Mouse (Mus musculus) testis, postnatal 14 days (tissue): ENCODE results near the gene Fam171a1.
A peak's percentile ranks its signal among the peaks of the same experiment; 100 is the strongest.
"Not testable (repeated sequence)": the region's sequence is repeated elsewhere in the genome, so short reads cannot be mapped to it uniquely, and the experiment has no call there.

Experiments used
- DNase-seq: peaks from one replicate; pipeline ENCODE4 v3.0.0; 2021; ENCODE audit warnings: low spot score

The Fam171a1 gene

GRCm38 (mm10) chr2:3113866-3114265, at the start of gene Fam171a1:
Gene Fam171a1 (plus strand): TSS chr2:3114224.
- no peak for DNase-seq

GRCm38 (mm10) chr2:3069140-3069539, 44.9 kb upstream of the Fam171a1 start:
- no peak for DNase-seq

GRCm38 (mm10) chr2:3088361-3088760, 25.7 kb upstream of the Fam171a1 start:
- not testable (repeated sequence) for DNase-seq

- DNase-seq, result no peak
Observed at GRCm38 (mm10) chr2:3089274-3089673, 24.8 kb upstream of the Fam171a1 start.

GRCm38 (mm10) chr2:3096101-3096500, 17.9 kb upstream of the Fam171a1 start:
- no peak for DNase-seq

- no peak for DNase-seq
Observed at GRCm38 (mm10) chr2:3099971-3100370, 14.1 kb upstream of the Fam171a1 start.

GRCm38 (mm10) chr2:3101292-3101957, 12.6 kb upstream of the Fam171a1 start:
- DNase-seq, result no peak

GRCm38 (mm10) chr2:3102360-3102759, 11.7 kb upstream of the Fam171a1 start:
- DNase-seq, result no peak

- no peak for DNase-seq
Observed at GRCm38 (mm10) chr2:3107471-3107870, 6.6 kb upstream of the Fam171a1 start.

GRCm38 (mm10) chr2:3108431-3108830, 5.6 kb upstream of the Fam171a1 start:
- no peak for DNase-seq

GRCm38 (mm10) chr2:3108834-3109233, 5.2 kb upstream of the Fam171a1 start:
- no peak for DNase-seq

GRCm38 (mm10) chr2:3117855-3118202, 3.8 kb downstream of the Fam171a1 start:
- no peak for DNase-seq

GRCm38 (mm10) chr2:3118203-3118941, 4.3 kb downstream of the Fam171a1 start:
- peak; percentile 82 for DNase-seq

GRCm38 (mm10) chr2:3118969-3119368, 4.9 kb downstream of the Fam171a1 start:
- no peak for DNase-seq

GRCm38 (mm10) chr2:3119371-3119935, 5.4 kb downstream of the Fam171a1 start:
- no peak for DNase-seq

GRCm38 (mm10) chr2:3122571-3122970, 8.5 kb downstream of the Fam171a1 start:
- no peak for DNase-seq

- no peak for DNase-seq
Observed at GRCm38 (mm10) chr2:3127256-3127883, 13.3 kb downstream of the Fam171a1 start.

- DNase-seq, result no peak
Observed at GRCm38 (mm10) chr2:3128344-3128871, 14.4 kb downstream of the Fam171a1 start.

GRCm38 (mm10) chr2:3128910-3129309, 14.9 kb downstream of the Fam171a1 start:
- DNase-seq, result no peak

- no peak for DNase-seq
Observed at GRCm38 (mm10) chr2:3132473-3132872, 18.4 kb downstream of the Fam171a1 start.

GRCm38 (mm10) chr2:3134580-3135296, 20.7 kb downstream of the Fam171a1 start:
- DNase-seq, result no peak

- no peak for DNase-seq
Observed at GRCm38 (mm10) chr2:3135297-3135684, 21.3 kb downstream of the Fam171a1 start.
